Mouse (Mus musculus): Measurements from ENCODE around the gene Iqch.

The Iqch gene

DNA sequence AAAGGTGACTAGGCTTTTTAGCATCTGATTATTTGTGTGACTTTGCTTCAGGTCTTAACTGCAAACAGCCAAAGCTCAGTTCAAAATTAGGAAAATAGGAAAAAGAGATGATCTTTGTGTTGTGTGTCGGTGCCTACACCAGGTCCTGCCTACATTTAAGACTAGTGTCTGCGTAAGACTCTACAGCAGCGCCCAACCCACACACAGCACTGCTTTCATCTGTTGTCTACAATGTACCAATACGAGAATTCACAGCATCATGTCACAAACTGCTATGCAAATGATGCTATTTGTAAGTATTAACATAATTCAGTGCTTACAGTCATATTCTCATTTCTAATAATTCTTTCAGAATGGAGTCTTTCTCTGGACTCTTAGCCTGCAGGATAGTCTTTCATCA, 108.5 kb downstream of the Iqch start:
- no peak for DNase-seq (ENCODE audit: low spot score)

DNA sequence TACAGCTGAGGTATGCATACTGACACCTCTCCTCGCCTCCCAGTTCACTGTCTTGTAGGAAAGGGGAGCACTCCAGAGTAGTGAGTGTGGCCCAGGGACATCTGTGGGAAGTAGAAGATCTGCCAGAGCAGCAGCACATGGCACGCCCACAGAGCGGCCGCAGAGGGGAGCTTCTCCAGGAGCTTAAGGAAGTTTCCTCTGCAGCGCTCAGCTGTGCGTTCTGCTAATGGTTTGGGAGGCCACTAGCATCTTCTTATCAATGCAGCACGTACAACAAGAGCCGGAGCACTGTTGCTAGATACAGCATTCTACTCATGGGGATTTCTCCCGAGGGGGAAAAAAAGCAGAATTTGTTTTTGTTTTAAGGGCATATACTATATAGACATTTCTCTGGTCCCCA, 110.0 kb downstream of the Iqch start:
- DNase-seq (ENCODE audit: low spot score): no peak

DNA sequence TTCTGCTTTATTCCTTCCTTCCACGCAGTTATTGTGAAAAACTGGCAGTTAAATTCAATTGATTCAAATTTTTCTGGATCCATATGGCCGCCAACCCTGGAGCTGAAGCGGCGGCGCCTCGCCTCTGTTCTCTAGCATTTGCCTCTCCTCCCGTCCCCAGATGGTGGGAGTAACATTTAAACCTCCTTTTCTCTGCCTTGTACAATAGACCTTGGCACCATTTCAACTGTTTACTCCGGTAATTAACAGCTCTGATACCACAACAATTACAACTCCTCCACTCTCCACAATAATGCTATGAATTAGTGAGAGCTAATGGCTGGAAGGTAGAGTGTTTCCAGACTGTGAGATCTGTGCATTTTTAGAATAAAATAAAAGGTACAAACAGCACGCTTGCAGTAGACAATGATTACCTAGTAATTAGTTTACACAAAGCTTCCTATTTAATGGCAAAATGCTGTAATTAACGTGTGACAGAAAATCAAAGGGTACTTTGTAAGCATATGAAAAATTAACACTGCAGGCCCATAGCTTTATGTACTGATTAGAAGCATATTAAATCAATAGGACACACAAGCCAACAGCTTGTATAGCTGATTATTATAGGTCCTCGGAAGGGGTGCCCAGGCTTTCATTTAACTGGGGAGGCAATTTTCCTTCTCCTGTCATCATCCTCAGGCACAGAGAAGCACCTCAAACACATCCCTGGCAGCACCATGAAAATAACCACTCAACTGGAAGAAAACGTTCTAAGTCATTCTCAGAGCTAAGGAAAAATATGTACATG, 111.6 kb downstream of the Iqch start:
- DNase-seq (ENCODE audit: low spot score): no peak

DNA sequence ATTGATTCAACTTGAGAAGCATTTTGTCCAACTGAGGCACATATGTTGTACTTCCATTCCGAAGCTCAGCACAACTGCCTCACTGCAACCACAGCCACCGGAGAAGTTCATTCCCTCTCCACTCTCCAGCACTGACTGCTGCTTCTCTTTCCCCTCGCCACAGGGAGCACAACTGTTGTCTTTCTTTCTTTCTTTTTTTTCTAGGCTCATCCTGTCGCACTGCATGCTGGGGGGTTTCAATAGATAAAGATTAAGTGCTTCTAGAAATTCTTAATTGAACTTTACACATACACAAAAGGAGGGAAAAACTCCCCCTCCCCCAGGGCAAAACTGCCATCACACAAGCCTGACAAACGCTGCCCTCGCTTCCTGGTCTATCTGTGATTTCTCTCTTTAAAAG, 113.1 kb downstream of the Iqch start:
- no peak for DNase-seq (ENCODE audit: low spot score)

DNA sequence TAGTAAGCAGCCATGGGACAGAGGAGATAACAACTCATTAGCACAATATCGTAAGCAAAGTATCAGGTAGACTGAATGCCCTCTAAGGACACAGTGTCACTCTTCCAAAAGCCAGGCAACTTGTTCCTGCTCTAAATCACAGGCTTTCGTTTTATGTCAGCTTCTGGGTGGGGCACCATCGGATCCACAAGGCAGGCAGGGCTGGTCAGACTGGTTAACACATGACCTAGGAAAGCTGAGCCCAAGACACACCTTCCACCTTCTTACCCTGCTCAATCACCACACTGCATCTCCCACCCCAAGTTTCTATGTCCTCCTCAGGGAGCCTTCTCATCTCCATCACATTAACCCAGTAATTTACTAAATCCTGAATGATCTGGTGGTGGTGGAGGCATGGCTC, 136.7 kb downstream of the Iqch start:
- DNase-seq (ENCODE audit: low spot score): no peak

DNA sequence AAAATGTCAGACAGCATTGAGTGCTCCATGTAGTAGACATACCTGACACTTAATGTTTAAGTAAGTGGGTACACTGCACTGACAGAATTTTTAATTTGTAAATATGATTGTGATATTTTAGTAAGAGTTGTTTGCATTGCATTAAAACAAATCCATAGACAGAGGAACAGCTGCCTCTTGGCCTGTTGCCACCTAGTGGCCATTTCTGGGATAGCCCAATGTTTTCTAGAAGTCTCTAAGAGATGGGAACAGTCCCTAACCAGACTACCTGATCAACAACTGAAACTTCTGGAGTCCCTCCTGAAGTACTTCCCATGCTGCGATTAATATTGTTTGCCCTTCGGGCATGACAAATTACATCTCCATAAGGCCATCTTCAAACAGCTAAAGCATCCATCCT, 140.0 kb downstream of the Iqch start:
- DNase-seq (ENCODE audit: low spot score): peak; percentile 90

DNA sequence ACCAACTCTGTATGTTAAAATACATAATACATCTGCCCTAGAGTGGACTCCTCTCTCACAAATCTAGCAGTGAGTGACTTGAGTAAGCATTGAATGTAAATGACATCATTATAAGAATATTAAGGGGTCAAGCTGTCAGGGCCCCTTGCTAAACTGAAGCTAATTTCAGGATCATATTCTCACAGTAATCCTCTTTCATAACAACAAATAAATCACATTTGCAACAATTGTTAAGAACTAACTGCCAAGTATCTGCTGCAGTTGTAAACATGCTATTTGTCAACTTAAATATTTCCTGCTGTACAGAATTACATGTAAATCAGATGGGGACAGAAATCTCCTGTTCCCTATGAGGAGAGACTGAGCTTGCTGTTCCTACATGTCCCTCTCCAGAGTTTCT, 145.9 kb downstream of the Iqch start:
- no peak for DNase-seq (ENCODE audit: low spot score)

DNA sequence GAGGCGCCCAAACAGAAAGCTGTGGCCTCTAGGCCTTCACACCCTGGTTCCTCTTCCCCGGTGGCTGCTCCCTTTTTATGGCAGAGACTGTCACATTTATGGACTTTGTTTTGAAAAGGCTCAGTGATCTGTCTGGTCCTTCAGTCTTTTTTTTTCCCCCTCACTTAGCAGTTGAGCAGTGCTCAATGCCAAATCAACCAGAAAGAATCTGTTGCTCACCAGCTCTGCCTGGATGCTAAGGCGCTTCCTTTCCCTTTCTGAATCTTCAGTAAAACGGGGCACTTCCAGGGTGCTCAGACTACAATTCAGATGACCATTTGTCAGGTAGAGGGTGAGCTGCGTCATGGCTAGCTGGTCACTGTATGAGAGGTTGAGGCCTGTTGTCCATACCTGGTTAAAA, 148.0 kb downstream of the Iqch start:
- no peak for DNase-seq (ENCODE audit: low spot score)

DNA sequence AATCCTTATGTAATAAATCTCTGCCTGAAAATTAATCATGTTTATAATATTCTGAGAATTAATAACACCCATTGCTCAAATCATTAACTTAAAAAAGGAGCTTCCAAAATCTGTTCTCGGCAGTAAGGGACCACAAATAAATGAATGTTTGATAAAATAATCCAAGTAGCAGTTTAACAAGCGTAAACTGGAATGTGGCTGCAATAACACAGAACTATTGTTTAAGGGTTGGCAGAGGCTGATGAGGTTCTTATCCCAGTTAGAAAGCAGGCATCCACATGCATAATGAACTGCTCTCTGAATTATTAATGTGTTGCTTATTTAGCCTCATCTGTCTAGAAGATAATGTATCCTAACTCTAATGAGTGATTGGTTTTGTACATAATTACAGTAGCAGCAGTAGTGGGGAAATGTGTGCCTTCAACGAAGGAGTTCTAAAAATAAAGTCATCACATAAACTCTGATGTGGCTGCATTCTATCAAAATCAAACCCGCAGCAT, 151.7 kb downstream of the Iqch start:
- no peak for DNase-seq (ENCODE audit: low spot score)

DNA sequence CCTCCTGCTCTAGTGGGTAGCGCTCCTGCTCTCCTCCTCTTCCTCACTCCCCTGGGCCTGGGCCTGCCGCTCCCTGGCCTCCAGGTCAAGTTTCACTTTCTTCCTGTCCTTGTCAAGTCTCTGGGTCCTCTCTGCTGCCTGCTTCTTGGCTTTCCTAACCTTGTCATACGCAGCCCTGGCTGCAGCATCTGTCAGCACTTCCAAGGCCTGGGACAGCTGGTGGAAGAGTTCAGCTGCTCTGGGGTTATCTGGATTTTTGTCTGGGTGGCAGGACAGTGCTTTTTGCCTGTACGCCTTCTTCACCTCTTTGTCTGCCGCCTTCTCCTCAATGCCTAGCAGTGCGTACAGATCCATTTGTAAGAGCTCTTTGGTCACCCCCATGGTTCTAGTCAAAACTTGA, 158.6 kb downstream of the Iqch start:
- no peak for DNase-seq (ENCODE audit: low spot score)

DNA sequence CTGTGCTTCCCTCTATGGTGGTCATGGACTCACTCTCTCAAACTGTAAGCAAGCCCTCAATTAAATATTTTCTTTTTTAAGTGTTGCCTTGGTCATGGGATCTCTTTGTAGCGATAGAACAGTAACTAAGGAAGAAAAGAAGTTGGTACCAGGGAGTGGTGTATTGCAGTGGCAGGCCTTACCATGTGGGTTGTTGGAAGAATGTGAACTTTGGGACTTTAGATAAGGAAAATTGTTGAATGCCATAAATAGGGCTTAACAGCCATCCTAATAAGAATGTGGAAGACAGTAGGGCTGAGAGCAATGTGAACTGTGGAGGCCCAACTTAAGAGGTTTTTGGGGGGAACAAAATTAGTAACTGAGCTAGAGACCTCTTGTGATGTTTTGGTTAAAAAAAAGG, 171.6 kb downstream of the Iqch start:
- no peak for DNase-seq (ENCODE audit: low spot score)

DNA sequence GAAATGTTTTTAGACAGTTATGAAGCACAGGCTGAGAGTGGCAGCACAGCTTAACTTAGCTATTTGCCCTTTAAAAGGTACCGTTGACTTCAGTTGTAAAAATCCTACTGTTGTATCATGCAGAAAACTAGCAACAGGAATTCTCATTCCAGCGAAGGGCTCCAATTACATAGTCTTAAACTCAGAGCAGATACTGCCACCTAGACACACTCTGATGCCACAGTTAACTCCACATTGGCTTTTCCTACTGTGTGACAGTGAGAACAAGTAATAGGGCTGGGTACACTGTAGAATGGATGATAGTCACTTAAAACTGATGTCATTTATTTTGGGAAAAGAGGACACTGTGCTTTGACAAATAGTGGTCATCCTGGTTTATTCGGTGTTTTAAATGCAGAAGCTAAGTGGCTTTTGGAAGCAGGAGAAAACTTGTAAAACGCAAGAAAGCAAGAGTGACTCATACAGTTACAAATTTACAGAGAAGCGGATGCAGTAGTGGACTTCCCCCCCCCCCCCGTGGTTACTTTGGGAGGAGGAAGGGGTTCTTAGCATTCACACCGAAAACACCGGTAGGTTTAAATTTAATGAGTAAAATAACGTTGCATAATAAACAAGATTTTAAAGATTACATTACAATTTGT, 181.1 kb downstream of the Iqch start:
- no peak for DNase-seq (ENCODE audit: low spot score)

DNA sequence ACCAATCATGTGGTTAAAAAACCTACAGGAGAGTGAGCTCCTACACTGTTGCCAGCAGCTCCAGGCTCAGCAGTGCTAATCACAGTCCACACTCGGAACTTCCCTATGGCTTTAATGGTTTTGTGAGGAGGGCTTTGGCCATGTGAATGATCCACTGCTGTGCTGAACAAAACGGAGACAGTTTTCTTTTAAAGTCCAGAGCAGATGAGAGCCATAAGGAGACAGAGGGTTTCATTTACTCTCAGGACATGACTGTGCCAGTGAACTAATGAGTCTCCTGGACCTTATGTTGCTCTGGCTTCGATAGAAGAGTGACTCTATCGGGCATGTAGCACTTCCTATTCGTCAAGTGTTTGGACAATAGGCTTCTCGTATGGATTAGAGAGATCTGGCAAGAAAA, 181.9 kb downstream of the Iqch start:
- no peak for DNase-seq (ENCODE audit: low spot score)

DNA sequence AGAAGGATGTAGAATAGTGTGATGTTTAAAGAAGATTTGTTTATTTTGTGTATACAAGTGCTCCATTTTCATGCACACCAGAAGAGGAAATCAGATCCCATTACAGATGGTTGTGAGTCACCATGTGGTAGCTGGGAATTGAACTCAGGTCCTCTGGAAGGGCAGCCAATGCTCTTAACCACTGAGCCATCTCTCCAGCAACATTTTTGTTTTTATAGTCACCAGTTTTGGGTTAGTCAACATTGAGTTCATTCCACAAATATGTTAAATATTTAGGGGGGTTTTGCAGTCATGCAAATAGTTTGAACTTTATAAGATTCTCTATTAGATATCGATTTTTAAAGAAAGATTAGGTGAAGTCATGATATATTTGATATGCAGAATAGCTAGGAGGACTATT, 202.1 kb downstream of the Iqch start:
- DNase-seq (ENCODE audit: low spot score): no peak

DNA sequence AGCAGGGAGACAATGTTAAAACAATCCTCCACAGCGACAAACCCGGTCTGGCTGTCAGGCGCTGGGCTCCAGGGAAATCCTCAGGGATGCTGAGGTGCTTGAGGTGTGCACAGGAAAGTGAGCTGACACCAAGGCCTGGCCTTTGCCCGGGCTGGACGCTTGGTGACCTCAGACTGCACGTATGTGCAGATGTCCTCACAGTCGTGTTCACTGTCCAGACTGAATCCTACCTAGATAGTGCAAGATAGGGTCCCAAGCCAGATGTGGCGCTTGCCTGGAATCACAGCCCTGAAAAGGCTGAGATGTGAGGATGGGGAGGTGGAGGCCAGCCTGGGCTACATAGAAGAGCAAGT, 202.9 kb downstream of the Iqch start:
- DNase-seq (ENCODE audit: low spot score): no peak

DNA sequence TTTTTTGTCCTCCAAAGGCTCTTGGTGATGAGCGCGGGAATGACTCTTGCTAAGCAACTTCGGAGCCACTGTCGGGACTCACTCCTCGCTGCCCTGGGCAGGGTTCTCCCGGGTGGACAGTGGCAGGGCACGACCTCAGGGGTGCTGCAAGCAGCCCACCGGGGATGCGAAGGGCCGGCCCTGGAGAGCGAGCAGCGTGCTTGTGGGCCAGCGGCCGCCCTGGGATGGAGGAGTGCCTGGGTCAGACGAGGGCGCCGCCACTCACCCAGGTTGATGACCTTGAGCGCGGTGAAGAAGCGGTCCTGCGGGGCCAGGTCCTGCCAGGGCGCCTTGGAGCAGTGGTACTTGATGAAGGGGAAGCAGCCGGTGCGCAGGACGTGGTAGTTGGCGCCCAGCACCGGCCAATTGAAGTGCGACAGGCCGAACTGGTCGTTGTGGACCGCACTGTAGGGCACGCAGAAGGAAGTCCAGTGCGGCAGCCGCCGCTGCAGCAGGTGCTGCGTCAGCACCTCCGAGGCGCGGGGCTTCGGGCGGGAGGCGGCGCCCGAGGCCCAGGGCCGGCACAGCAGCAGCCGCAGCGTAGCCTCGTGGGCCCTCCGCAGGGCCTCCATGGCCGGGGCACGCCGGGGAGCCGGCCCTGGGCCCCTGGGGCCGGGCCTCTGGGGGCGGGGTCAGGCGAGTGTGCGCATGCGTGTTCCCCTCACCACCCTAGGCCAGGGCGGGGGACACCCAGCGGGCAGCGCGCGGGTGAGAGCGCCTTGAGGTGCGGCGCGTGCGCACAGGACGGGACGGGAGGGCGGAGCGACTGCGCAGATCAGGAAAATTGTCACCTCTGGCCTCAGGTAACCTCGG, 203.5 kb downstream of the Iqch start, which contains the start of gene 2300009A05Rik:
Gene 2300009A05Rik (minus strand): TSS at position 636 of the 852 bp plus-strand sequence.
- DNase-seq (ENCODE audit: low spot score): peak; percentile 97

DNA sequence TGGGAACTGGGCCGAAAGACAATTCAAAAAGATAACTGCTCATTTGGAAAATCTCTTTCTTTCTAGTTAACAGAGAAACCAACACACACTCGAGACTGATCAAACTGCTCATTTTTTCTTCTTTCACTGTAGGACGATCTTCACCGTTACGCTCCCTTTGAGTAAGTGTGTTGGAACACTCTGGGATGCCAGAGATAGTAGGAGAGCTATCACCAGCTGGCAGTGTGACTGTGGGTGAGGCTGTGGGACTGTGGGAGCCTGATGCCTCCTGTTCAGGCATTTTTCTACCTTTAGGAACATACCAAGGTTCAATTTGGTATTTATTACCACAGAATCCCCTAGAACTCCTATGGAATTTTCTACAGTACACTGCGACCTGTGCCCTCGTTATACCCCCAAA, 206.7 kb downstream of the Iqch start:
- no peak for DNase-seq (ENCODE audit: low spot score)

DNA sequence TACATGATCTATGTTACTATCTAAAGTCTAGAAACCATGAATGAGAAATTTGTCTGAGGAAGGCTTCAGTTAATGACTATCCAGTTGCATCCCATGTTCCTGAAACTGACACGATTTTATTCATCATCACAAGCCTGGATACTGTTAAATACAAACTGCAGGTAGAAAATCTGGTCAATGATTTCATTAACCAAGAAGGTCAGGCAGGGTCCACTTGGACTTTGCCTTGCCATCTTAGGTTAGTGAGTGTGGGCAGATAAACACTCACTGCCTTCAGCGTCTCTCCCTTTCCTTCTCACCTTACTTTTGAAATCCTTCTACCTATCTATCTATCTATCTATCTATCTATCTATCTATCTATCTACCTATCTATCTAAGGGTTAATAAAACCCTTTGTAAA, 211.0 kb downstream of the Iqch start:
- no peak for DNase-seq (ENCODE audit: low spot score)

DNA sequence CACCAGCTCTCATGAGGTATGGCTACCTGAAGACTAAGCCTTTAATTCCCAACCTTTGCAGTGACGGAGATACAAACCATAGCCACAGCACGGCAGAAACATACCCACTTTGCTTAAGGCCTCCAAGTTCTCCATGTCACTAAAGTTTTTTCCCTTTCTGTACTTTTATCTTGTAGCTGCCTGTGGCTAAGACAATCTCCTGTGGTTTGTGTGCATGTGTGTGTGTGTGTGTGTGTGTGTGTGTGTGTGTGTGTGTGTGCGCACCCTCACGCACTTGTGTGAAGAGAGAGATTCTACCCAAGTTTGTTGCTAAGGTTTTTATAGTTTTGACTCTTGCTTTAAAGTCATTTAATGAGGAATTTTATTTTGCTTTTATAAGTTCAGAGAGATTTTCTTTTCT, 219.5 kb downstream of the Iqch start:
- no peak for DNase-seq (ENCODE audit: low spot score)

DNA sequence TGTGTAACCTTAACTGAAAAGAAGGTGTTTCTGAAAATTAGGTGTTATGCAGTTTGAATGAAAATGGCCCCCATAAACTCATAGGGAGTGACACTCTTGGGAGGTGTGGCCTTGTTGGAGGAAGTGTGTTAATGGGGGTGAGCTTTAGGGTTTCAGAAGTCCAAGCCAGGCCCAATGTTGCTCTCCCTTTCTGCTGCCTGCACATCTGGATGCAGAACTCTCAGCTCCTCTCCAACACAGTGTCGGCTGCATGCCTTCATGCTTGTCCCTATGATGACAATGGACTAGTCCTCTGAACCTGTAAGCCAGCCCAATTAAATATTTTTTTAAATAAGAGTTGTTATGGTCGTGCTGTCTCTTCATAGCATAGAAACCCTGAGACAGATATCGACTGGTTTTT, 222.0 kb downstream of the Iqch start:
- DNase-seq (ENCODE audit: low spot score): no peak

DNA sequence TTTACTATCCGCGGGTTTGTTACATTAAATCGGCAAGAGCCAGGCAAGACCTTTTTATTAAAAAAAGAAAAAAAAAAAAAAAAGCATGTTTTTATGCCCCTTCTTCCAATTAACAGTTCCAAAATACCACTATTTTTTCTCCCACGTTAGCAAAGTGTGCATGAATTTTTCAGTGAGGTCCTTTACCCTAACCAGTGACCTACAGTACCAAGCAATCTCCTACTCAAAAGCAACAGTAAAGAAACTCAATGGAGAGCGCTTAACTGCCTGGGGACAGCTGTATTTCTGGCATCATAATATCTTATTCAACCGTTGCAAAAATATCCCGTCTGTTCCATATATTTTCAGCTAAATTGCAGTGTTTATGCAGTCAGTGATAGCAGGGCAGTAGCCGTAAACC, 224.1 kb downstream of the Iqch start:
- DNase-seq (ENCODE audit: low spot score): no peak

DNA sequence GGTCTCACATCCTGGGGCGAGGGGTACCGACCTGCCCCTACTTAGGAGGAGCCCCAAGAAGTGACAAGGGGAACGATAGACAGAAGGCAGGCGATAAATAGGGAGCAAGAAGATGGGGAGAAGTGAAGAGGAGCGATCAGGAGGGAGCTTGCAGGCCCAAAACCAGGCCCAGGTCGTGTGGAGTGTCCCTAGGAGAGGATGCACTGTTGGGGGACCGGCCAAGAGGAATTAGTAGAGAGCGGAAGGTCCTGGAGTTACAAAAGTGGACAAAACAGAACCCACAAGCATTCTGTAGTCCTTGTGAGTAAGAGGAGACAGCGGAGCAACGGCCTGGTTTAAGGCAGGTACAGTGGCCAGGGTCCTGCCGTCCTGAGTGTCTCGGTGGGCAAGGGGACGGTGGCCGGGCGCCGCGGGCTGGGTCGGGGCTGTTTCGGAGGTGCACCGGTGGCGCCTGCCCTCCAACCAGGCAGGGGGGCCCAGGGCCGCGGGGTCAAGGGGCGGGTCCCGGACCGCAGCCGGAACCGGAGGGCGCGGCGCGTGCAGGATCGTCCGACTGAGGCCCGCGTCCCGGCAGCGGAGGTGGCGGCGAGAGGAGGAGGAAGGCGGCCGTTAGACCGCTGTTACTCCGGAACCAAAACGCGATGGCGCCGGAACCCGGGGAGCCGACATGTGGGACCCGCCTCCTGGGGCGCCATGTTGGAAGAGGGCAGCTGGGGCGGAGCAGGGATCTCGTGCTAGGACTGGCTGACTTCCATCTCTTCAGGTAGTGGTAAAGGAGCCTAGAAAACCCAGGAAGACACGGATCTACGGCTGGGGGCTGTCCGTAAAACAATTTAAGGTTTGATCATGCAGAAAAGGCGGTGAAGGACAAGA, 224.8 kb downstream of the Iqch start, which contains the start of gene Map2k5:
Gene Map2k5 (minus strand): TSS at position 633 of the 873 bp plus-strand sequence.
- peak; percentile 92 for DNase-seq (ENCODE audit: low spot score)
